Mouse (Mus musculus): ENCODE measurements around the gene Hdac9.
"Not testable (repeated sequence)": the region's sequence is repeated elsewhere in the genome, so short reads cannot be mapped to it uniquely, and the experiment has no call there.

Hdac9 gene

GRCm38 (mm10) chr12:34040061-34040460, 876.8 kb downstream of the Hdac9 start:
- no peak for DNase-seq (ENCODE audit: low read depth, low spot score)
- no peaks in the 10 kb centered on the region for H3K36me3 ChIP-seq (ENCODE audit: control insufficient read depth, insufficient read depth, low read length, poor library complexity, severe bottlenecking)
- no peaks in the 10 kb centered on the region for H3K27me3 ChIP-seq (ENCODE audit: control insufficient read depth, insufficient read depth, low read length, poor library complexity, severe bottlenecking)

- H3K36me3 ChIP-seq (ENCODE audit: control insufficient read depth, insufficient read depth, low read length, poor library complexity, severe bottlenecking); DNase-seq (ENCODE audit: low read depth, low spot score); H3K27me3 ChIP-seq (ENCODE audit: control insufficient read depth, insufficient read depth, low read length, poor library complexity, severe bottlenecking): not testable (repeated sequence)
Observed at GRCm38 (mm10) chr12:34009796-34010195, 907.1 kb downstream of the Hdac9 start.
